Mouse (Mus musculus) granulocyte monocyte progenitor cell, adult 5-6 weeks (primary cell): ENCODE results near the gene Hist1h2ap. TPM values are rescaled to one million over a fixed set of nuclear protein-coding genes. Genes with fewer than 3 reads are reported as not detected.
A peak's percentile ranks its signal among the peaks of the same experiment; 100 is the strongest.
"Not testable (repeated sequence)": the region's sequence is repeated elsewhere in the genome, so short reads cannot be mapped to it uniquely, and the experiment has no call there.

Experiments used
- ATAC-seq: replicated peaks from 2 replicates; pipeline ENCODE4 v1.8.0; 2016; ENCODE audit warnings: mild to moderate bottlenecking, moderate TSS enrichment, inconsistent platforms; ENCODE audit not compliant: poor library complexity, severe bottlenecking
- total RNA-seq, 2 experiments: library from RNA; stranded (forward) in 1 of 2; stranded (reverse) in 1 of 2; fragments of 200-712, 200-1000 nt in 1 of 2; fragments of >200 nt in 1 of 2; fragmentation: Nextera tagmentation in 1 of 2; gene quantifications; 2 replicates each; pipeline ENCODE4 v1.2.3; 2014 to 2017

Gene Hist1h2ap
- total RNA-seq (2014; fragmentation: Nextera tagmentation) (38.3 and 85.3 TPM in 2 replicates), total RNA-seq (2017) (5,843 and 7,480 TPM in 2 replicates)

GRCm38 (mm10) chr13:21833461-21833860, at the start of gene Hist1h2ap, which contains the start of gene Hist1h2br:
Gene Hist1h2ap (minus strand): TSS chr13:21833507.
Gene Hist1h2br (plus strand): TSS chr13:21833743.
- ATAC-seq = peak; percentile 68

DNA sequence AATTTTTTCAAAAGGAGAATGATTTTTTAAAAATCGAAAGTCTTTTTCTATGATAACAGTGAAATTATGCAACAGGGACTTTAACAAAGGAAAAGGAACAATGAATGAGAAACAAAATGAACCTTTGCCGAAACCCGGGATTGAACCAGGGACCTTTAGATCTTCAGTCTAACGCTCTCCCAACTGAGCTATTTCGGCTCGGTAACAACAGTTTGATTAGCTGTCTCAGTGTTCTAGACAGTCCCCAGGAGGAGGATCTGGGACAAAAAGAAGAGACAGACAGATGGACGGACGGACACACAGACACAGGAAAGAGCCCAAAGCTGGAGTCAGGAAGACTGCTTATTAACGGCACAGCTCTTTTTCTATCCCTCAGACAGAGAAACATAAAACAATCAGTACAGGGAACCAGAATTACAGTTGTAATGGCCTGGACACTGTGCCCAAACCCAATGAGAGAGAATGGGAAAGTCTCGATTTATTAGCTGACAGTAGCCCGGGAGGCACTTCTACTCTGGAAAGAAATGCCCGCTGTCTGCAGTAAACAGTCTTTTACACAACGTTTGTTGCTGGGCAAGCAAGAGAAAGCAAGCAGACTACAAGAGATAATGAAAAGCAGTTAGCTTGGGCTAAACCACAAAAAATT, 49.6 kb upstream of the Hist1h2ap start:
- peak; percentile 31; the same call in 1 of the 2 replicates for ATAC-seq

DNA sequence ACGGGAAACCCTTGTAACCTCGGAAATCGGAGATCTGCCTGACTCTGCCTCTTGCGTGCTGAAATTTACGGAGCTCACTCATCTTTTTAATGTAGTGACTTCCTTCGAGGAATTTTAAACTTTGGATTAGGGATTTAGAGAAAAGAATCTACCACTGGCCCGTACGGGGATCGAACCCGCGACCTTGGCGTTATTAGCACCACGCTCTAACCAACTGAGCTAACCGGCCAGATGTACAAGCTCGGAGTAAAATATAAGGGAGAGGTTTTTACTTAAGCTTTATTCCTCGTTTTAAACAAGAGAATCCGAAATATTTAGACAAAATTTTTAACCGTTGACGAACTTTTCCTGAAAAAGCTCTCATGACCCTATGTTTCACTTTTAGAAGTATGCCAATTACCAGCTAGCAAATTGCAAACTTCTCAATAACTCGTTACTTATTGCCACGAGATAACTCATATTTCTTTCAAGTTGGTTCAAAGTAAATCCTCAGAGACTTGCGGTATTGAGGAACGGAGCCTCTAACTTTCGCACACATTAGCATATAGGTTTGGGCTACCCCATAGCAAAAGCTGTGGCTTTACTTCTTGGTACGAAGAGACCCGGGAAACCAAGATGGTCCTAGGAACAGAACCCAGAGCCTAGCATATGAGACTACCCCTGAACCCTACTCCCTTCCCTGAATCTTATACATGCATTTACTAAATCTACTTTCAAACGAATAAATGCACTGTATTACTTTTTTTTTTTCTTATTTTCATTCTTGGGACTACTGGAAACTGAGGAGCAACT, 48.8 kb upstream of the Hist1h2ap start:
- ATAC-seq = 0 out of 2 replicates have a peak, but pooled peaks have one; percentile 12

DNA sequence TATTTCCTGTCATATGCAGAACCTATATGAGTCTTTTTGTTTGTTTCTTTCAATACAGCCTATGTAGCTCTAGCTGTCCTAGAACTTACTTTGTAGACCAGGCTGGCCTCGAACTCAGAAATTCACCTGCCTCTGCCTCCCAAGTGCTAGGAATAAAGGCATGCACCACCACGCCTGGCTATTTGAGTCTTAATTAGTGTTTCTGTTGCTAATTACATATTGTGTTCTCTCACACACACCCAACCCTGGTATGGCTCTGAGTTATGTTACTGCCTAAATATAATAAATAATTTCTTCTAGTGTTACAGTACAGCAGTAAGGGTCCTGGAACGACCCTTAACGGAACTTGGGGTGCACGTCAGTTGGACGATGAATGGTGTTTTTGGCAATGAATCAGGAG, 47.4 kb upstream of the Hist1h2ap start:
- no peak for ATAC-seq

DNA sequence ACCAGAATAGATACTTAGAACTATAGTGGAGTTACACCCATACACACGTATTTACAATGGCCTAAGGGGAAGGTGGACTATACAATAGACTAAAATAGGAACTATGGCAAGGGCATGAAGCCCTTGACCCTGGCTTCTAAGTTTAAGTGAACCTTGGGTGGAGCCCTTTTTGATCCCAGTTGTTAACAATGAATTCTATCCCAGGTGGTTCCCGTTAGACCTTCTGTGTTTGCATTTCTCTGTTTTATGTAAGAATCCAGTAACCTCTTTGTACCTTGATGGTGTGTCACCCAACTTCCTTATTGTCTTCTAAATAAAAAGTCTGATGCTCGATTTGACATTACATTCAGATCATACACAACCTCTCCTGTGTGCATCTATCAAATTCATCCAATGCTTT, 32.2 kb upstream of the Hist1h2ap start:
- ATAC-seq = not testable (repeated sequence)

DNA sequence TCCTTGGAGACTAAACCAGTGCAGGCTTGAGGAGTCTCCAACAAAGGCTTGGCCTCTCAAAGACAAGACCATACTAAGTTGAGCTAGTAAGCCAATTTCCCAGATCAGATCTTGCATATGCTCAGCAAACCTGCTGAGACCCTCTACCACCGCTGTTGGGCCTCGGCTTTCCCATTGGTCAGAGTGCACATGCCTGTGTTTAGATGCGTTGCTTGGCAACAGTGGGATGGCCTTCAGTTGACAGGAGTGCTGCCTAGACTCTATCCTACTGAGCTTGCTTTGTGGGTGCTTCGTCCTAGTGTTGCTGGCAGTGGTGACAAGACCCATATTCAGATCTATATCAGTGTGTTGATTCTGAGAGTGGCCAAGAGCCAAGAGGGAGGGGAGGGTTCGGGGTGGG, 28.3 kb upstream of the Hist1h2ap start:
- ATAC-seq = no peak

- no peak for ATAC-seq
These were observed 22.4 kb upstream of the Hist1h2ap start for GRCm38 (mm10) chr13:21855698-21856162.

DNA sequence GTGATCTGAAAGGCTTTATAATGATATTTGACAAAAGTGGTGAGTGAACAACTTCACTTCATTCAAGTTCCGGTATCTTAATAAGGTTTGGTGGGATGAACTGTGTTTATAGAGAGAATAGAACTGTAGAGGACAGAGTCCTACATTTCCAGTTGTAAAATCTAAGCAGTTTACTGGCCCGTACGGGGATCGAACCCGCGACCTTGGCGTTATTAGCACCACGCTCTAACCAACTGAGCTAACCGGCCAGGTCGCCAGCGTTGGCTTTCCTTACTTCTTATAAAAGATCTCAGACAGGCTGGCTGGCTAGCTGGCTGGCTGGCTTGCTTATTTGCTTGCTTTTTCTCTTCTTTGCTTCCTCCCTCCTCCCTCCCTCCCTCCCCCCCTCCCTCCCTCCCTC, 21.8 kb upstream of the Hist1h2ap start:
- ATAC-seq = no peak

DNA sequence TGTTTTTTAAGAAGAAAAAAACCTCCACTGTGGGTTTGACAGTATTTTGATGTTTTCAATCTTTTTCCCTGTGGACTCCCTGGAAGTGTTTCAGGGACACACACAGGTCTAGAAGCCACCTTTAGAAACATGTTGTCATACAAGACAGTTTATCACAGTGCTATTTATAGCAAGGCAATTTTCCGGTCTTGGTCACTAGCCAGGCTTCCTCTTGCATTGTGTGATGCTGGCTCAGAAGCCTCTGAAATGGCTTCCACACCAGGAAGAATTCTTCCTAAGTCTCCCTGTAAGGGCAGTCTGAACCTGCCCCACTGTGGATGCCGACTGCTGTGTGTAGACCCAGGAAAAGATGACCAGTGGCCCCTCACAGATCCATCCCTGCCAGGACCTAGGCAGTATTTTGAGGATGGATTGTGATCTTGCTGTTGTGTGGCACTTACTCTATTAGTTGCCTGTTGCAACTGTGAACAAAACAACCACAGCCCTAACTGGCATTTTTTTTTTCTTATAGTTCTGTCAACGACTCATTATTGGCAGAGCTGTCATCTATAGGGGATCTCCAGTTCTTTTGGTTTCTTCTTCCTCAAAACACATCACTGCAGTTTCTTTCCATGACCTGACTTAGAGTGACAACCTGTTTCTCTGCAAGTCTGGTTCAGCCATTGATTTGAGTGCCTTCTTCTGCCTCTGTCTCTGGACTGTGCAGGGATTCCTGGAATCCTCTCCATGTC, 19.1 kb upstream of the Hist1h2ap start:
- peak; percentile 70 for ATAC-seq

GRCm38 (mm10) chr13:21850696-21851095, 17.4 kb upstream of the Hist1h2ap start:
- ATAC-seq = not testable (repeated sequence)

- no peak for ATAC-seq
These were observed 14.6 kb upstream of the Hist1h2ap start for GRCm38 (mm10) chr13:21847883-21848282.

GRCm38 (mm10) chr13:21846356-21846755, 13.0 kb upstream of the Hist1h2ap start:
- ATAC-seq = peak; percentile 86

GRCm38 (mm10) chr13:21840508-21840907, 7.2 kb upstream of the Hist1h2ap start:
- ATAC-seq = peak; percentile 90

- peak; percentile 46 for ATAC-seq
These were observed 1.6 kb downstream of the Hist1h2ap start, which contains the start of gene Hist1h4n for GRCm38 (mm10) chr13:21831418-21832394. Gene Hist1h4n (minus strand): TSS chr13:21832196.

DNA sequence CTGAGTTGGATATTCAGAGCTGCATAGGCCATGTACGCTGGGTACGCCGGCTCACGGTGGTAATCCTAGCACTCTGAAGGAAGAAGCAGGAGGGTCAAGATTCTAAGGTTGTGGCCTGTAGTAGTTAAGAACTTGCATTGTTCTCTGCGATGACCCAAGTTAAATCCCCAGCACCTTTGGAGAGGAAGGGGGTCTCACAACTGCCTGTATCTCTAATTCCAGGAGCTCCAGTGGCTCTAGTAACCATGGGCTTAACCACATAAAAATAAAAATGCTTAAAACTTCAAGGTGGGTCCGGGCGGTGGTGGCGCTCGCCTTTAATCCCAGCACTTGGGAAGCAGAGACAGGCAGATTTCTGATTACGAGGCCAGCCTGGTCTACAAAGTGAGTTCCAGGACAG, 3.0 kb downstream of the Hist1h2ap start:
- ATAC-seq = no peak

DNA sequence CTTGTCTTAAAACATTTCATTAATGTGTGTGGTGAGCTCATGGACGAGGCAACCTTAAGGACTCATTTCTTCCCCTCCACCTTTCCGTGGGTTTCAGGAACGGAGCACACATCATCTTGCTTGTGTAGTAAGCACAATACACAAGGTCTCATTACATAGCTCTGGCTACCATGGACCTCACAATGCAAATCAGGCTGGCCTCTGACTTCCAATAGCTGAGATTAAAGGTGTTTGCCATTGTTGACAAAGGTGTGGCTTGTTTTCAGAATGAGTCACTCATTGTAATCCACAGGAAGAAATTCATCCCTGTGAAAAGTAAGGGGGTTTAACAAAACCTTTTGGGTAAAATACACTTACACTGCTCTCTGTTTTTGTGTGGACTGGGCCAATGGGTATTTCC, 4.8 kb downstream of the Hist1h2ap start:
- ATAC-seq = no peak

DNA sequence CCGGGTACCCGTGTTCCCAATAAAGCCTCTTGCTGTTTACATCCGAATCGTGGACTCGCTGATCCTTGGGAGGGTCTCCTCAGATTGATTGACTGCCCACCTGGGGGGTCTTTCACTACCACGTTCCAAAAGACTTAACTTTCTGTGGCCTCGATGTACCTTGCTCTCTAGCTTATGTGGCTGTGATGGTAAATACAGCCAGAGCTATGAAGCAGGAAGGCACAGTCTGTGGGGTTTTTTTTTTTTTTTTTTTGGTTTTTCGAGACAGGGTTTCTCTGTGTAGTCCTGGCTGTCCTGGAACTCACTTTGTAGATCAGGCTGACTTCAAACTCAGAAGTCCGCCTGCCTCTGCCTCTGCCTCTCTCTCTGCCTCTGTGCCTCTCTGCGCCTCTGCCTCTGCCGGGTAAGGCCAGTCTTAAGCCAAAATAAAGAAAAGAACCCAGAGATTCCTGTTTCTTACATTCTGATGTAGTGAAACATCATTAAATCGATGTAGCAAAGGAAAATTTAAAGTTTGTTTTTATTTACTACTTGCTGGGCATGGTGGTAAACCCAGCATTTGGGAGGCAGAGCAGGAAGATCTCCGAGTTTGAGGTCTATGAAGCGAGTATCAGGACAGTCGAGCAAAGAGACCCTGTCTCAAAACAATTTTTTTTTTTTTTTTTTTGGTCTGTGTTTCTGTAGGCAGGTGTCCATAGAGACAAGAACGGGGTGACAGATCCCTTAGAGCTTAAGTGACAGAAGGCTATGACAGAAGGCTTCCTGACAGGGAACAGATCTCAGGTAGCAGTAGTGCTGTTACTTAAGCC, 13.0 kb downstream of the Hist1h2ap start:
- peak; percentile 55; the same call in 1 of the 2 replicates for ATAC-seq

DNA sequence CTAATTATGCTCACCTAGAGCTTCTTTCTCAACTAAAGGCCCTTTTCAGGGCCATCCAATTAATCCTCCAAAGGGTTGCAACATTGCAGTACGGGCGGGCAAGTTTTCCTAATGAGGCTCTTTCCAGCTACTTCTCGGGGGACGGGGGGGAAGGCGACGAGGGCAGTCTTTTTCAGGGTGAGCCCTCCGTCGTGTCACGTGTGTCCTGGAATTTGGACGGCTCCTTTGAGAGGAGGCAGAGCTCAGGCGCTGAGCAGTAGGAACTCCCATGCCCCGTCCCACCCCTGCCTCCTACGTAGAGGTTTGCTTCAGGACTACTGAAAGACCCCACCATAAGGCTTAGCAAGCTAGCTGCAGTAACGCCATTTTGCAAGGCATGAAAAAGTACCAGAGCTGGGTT, 21.2 kb downstream of the Hist1h2ap start:
- peak; percentile 28 for ATAC-seq

DNA sequence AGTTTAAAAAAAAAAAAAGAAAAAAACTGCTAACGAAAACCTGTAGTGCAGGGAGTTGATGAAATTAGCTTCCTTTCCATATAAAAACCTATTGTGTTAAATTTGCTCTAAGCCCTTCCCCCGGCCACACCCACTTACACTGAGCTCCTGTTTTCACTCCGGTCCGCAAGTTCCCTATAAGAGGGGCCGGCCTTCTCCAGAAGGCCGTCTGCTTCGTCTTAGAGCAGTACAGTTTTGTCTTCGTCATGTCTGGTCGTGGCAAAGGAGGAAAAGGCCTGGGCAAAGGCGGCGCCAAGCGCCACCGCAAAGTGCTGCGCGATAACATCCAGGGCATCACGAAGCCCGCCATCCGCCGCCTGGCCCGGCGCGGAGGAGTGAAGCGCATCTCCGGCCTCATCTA, 21.8 kb downstream of the Hist1h2ap start, which contains the start of gene Hist1h4m:
Gene Hist1h4m (plus strand): TSS at position 208 of the 400 bp plus-strand sequence.
- ATAC-seq = peak; percentile 50
